Mouse (Mus musculus): ENCODE data around the gene Tent5b. TPM values are rescaled to one million over a fixed set of nuclear protein-coding genes. Genes with fewer than 3 reads are reported as not detected.

Gene Tent5b
- polyA plus RNA-seq (2021; fragmentation: Nextera tagmentation) = 0.08 and 0.11 TPM in 2 replicates
- long read RNA-seq, experiment 1, partial matches to known transcripts = 0 of 1 reads
- long read RNA-seq, experiment 1, other reads (novel, unspliced or antisense) = 1 of 1 reads
- long read RNA-seq, experiment 2, partial matches to known transcripts = 0 of 1 reads
- long read RNA-seq, experiment 2, other reads (novel, unspliced or antisense) = 1 of 1 reads

DNA sequence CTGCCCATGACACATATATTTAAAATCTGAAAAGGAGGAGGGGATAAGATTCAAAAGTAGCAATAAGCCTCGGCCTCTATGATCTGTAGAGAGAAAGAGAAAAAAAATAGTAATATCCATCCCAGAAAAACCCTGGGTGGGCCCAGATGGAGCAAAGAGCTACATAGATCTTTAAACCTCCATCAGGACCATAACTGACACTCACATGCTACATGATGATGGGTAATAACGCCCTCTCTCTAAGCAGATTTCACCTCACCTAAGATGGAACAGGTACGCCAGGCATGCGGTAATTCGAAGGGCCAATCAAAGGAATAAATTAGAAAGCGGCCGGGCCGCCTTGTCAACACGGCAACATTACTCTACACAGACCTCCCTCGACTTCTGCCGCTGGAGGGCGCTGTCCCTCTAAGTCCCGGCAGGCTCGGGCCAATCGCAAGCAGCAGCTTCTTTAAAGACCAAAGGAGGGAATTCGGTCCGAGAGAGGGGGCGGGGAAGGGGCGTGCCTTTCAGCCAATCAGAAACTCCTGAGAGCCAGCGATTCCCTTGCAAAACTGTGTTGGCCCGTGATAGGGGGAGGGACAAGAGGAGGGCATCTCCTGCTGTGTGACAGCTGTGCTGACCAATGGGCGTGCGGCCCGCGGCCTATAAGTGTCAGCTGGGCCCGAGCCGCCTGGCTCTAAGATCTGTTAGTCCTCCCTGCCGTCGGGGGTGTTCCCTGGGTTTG is at the start of gene Tent5b:
Tent5b (plus strand) TSS at position 675 of the 727 bp plus-strand sequence.

DNA sequence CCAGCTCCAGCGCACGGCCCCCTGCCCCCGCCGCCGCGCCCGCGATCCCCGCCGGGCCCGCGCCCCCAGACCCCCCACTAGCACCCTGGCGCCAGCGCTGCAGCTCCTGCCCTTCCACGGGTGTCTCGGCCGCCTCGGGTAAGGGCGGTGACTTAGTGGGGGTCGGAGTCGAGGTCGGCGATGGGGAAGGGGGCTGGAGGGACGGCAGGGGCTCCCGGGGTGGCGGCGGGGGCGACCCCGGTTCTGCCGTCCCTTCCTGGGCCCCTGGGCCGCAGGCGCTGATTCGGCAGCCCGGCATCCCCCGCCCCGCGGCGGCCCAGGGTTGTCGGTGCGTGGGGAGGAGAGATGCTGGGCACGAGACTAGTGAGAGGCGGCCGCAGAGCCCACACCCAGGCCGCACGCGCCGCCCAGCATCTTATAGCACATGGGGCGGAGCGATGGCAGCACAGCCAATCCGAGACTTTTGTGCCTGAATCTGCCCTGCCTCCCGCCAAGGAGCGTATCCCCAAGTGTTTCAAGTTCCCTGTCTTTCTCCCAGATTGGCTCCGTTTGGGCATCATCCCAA is 18.3 kb downstream of the Tent5b start, which contains the start of gene Trnp1:
Trnp1 (minus strand) TSS at position 391 of the 565 bp plus-strand sequence.

GRCm38 (mm10) chr4:133518601-133519368 is 38.9 kb downstream of the Tent5b start, which contains the start of gene Kdf1:
Gene Kdf1, plus strand, starts transcription at chr4:133518963.

Other genes starting within 250 kb of the Tent5b start
- 6.4 TPM in 2 replicates for gene Map3k6, start 239.3 kb upstream of the Tent5b start, polyA plus RNA-seq (2021; fragmentation: Nextera tagmentation)
- gene Sytl1, start 217.0 kb upstream of the Tent5b start, polyA plus RNA-seq (2021; fragmentation: Nextera tagmentation) = 0.96 and 1.3 TPM in 2 replicates
- gene Tmem222, start 202.3 kb upstream of the Tent5b start, polyA plus RNA-seq (2021; fragmentation: Nextera tagmentation) = 176 and 207 TPM in 2 replicates
- 5.2 and 15.5 TPM in 2 replicates for gene Wdtc1, start 126.7 kb upstream of the Tent5b start, polyA plus RNA-seq (2021; fragmentation: Nextera tagmentation)
- 6.8 and 10.9 TPM in 2 replicates for gene Slc9a1, start 110.4 kb upstream of the Tent5b start, polyA plus RNA-seq (2021; fragmentation: Nextera tagmentation)
- gene Trnp1, start 18.4 kb downstream of the Tent5b start, polyA plus RNA-seq (2021; fragmentation: Nextera tagmentation) = 29.0 and 38.4 TPM in 2 replicates
- 0.19 and 0.23 TPM in 2 replicates for gene Kdf1, start 38.8 kb downstream of the Tent5b start, polyA plus RNA-seq (2021; fragmentation: Nextera tagmentation)
- 226 and 295 TPM in 2 replicates for gene Nudc, start 65.9 kb downstream of the Tent5b start, polyA plus RNA-seq (2021; fragmentation: Nextera tagmentation)
- not detected in 2 replicates for gene Nr0b2, start 73.2 kb downstream of the Tent5b start, polyA plus RNA-seq (2021; fragmentation: Nextera tagmentation)
- gene Gpatch3, start 94.6 kb downstream of the Tent5b start, polyA plus RNA-seq (2021; fragmentation: Nextera tagmentation) = 3.4 and 3.7 TPM in 2 replicates
- 13.8 and 15.4 TPM in 2 replicates for gene Gpn2, start 104.2 kb downstream of the Tent5b start, polyA plus RNA-seq (2021; fragmentation: Nextera tagmentation)
- gene Sfn, start 122.0 kb downstream of the Tent5b start, polyA plus RNA-seq (2021; fragmentation: Nextera tagmentation) = 0.25 and 0.60 TPM in 2 replicates
- gene Zdhhc18, start 170.0 kb downstream of the Tent5b start, polyA plus RNA-seq (2021; fragmentation: Nextera tagmentation) = 2.5 and 3.5 TPM in 2 replicates
- 5.5 and 5.6 TPM in 2 replicates for gene Pigv, start 192.5 kb downstream of the Tent5b start, polyA plus RNA-seq (2021; fragmentation: Nextera tagmentation)